Mouse (Mus musculus): ENCODE measurements at regions not wholly inside any gene's neighbourhood (a gene's known extent, or its start where the extent isn't known, plus 50 kb on each side); places are given as distances from the start of the nearest gene placed in this dataset.

GRCm38 (mm10) chr10:56974812-56975211 lies 511.4 kb upstream of the Hsf2 start:
- no peak for TF ChIP-seq CTCF (IDR thresholded peaks at IDR 0.05; ENCODE audit: extremely low read depth, insufficient read depth, low read length)
- TF ChIP-seq POLR2A (IDR thresholded peaks at IDR 0.05; ENCODE audit: extremely low read depth, insufficient read depth, low read length), result no peak
